Mouse (Mus musculus) limb, embryonic 13.5 days (tissue): ENCODE results near the gene Fam234b. TPM values are rescaled to one million over a fixed set of nuclear protein-coding genes. Genes with fewer than 3 reads are reported as not detected.

Source experiments
- ATAC-seq: fragments of 200-750 bp; cut with Nextera tagmentation; 2 replicates; pipeline ENCODE4 v1.8.0; 2017; ENCODE audit warnings: low read depth, moderate number of reproducible peaks, moderate TSS enrichment; ENCODE audit not compliant: low FRiP score
- H3K27ac ChIP-seq: fragments of 300-500 bp; sonication (generic); 2 replicates; pipeline ENCODE4 v1.5.1; 2015; ENCODE audit warnings: inconsistent platforms, mild to moderate bottlenecking, moderate library complexity
- H3K27me3 ChIP-seq: fragments of 300-500 bp; sonication (generic); 2 replicates; pipeline ENCODE4 v1.6.1; 2015; ENCODE audit warnings: mild to moderate bottlenecking, inconsistent platforms
- H3K36me3 ChIP-seq: fragments of 300-500 bp; sonication (generic); 2 replicates; pipeline ENCODE4 v1.6.1; 2015; ENCODE audit warnings: inconsistent platforms, mild to moderate bottlenecking, moderate library complexity
- H3K4me1 ChIP-seq: fragments of 300-500 bp; sonication (generic); 2 replicates; pipeline ENCODE4 v1.6.1; 2015; ENCODE audit warnings: inconsistent platforms
- H3K4me2 ChIP-seq: fragments of 300-500 bp; sonication (generic); replicated peaks from 2 replicates; pipeline ENCODE4 v1.6.1; 2015; ENCODE audit warnings: inconsistent platforms, mild to moderate bottlenecking, moderate library complexity
- H3K4me3 ChIP-seq: fragments of 300-500 bp; sonication (generic); 2 replicates; pipeline ENCODE4 v1.5.1; 2015; ENCODE audit warnings: moderate library complexity, mild to moderate bottlenecking, inconsistent platforms
- H3K9ac ChIP-seq: fragments of 300-500 bp; sonication (generic); 2 replicates; pipeline ENCODE4 v1.6.1; 2015; ENCODE audit warnings: mild to moderate bottlenecking, inconsistent platforms
- H3K9me3 ChIP-seq: fragments of 300-500 bp; sonication (generic); 2 replicates; pipeline ENCODE4 v1.6.1; 2016; ENCODE audit warnings: inconsistent platforms
- WGBS: fragments of 180-500 bp; shearing (Covaris S2); methylation state at CpG from one replicate; pipeline ENCODE4 v1.1.7; 2015; 5-methylcytosine and 5-hydroxymethylcytosine counted together
- polyA plus RNA-seq: library from polyadenylated mRNA; unstranded; fragments of >200 nt; fragmentation: Nextera tagmentation; extraction: Ambion mirVana; gene quantifications from 2 replicates; pipeline ENCODE4 v1.2.1, GENCODE M21; 2015

Gene Fam234b
- polyA plus RNA-seq, result 27.0 and 30.3 TPM in 2 replicates

DNA sequence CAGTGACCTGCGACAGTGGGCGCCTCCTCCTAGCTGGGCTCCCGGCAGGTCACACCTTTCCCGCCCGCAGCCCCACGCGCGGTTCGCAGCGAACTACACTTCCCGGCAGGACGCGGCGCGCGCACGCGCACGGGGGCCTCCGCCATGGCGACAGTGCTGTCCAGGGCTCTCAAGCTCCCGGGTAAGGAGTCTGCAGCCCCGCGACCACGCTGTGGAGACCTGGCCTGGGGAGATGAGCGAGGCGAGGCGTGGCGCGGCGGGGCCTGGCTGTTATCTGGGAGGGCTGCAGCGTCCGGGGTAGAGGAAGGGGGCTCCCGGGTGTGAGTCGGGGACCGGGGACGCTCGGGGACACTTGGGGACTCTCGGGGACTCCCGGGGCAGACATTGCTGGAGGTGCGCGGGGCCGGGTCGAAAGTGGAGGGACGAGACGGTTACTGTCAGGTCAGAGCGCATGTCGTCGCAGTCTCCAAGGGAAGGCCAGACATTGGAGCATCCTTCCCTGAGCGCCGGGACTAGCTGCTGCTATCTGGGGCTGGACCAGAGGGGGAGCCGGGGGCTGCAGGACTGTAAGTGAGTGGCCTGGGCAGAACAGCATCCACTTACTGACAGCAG, at the start of gene Fam234b, which contains the start of gene Hebp1:
Fam234b (plus strand) TSS at position 57 of the 612 bp plus-strand sequence.
Hebp1 (minus strand) TSS at position 102 of the 612 bp plus-strand sequence.
- Histone ChIP-seq H3K27ac (peak within 1 kb of the TSS; percentile 4; the same call in 1 of the 2 replicates), H3K4me3 (peak within 1 kb of the TSS; percentile 77), H3K27me3 (no peaks in the 10 kb centered on the region), H3K9ac (peak within 1 kb of the TSS; percentile 83), H3K4me2 (peak within 1 kb of the TSS; percentile 85), H3K9me3 (0 out of 2 replicates have a peak, but pooled peaks cover 5% of the 10 kb centered on the region), H3K36me3 (no peaks in the 10 kb centered on the region), H3K4me1 (peaks cover 14% of the 10 kb centered on the region)
- WGBS, result under 1% methylated on average over 52 of the region's 52 CpGs
- ATAC-seq, result peak; percentile 91

DNA sequence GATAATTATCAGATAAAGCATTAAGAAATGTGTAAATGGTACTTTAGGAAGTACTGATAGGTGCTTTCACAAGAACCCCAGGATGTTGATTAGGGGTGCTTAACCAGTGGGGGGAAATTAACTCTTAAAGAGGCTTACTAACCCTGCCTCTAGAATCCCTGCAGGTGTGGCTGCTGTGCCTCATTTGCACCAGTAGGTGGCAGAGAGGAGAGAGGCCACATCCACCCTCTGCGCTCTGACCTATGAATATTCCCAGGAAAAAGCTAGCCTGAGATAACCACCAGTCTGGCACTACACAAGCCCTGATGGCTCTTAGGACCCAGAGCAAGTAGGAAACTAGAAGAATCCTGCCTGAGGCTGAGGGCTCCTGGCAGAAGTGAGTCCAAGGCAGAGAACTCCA, 49.3 kb upstream of the Fam234b start:
- H3K9ac ChIP-seq, result no peak overlapping the region
- no peak overlapping the region for H3K27ac ChIP-seq
- ATAC-seq, result no peak
- H3K4me1 ChIP-seq, result 0 out of 2 replicates have a peak, but pooled peaks cover 3% of the 10 kb centered on the region
- H3K4me2 ChIP-seq, result no peak overlapping the region
- WGBS, result 38% methylated on average over 1 of the region's 1 CpGs
- H3K27me3 ChIP-seq, result peaks cover 4% of the 10 kb centered on the region; the same call in 1 of the 2 replicates
- H3K4me3 ChIP-seq, result no peak overlapping the region
- 0 out of 2 replicates have a peak, but pooled peaks cover 4% of the 10 kb centered on the region for H3K9me3 ChIP-seq
- H3K36me3 ChIP-seq, result 0 out of 2 replicates have a peak, but pooled peaks cover 2% of the 10 kb centered on the region

DNA sequence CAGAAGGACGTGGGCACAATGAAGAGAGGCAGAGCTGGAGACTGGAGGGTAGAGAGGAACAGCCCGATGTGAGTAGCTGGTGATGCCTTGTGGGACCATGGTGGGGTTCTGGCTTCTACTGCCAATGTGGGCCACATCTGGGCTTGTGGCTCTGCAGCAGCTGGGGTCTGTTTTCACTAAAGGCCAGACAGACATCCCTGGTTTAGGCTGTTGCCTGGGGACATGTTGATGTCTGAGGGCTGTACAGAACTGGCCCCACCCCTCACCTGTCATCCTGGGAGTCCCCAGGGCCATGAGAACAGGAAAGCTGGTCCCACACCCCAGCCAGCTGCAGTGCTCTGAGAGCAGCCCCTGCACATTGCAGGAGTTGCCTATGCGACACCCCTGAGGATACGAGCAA, 48.6 kb upstream of the Fam234b start:
- 0 out of 2 replicates have a peak, but pooled peaks cover 2% of the 10 kb centered on the region for H3K36me3 ChIP-seq
- ATAC-seq, result no peak
- H3K4me2 ChIP-seq, result no peak overlapping the region
- peaks cover 4% of the 10 kb centered on the region; the same call in 1 of the 2 replicates for H3K27me3 ChIP-seq
- no peak overlapping the region for H3K27ac ChIP-seq
- no peak overlapping the region for H3K4me3 ChIP-seq
- 0 out of 2 replicates have a peak, but pooled peaks cover 3% of the 10 kb centered on the region for H3K4me1 ChIP-seq
- H3K9ac ChIP-seq, result no peak overlapping the region
- WGBS, result 79% methylated on average over 4 of the region's 4 CpGs
- H3K9me3 ChIP-seq, result 0 out of 2 replicates have a peak, but pooled peaks cover 4% of the 10 kb centered on the region

DNA sequence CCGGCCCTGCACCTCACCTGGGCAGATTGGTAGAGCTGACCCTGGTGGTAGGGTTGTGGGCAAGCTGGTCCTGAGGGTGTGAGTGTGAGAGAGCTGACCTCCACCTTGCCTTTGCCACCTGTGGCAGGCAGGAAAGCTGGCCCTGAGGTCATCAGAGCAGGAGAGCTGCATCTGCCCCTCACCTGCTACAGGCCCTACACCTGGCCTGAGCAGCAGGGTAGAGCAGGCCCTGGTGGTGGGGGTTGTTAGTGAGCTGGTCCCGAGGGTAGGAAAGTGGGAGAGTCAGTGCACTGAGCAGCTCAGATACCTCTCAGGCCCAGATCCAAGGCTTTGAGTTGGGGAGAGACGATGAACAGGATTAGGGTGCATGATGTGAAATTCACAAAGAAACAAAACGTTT, 48.1 kb upstream of the Fam234b start:
- Histone ChIP-seq H3K27ac (no peak overlapping the region), H3K4me3 (no peak overlapping the region), H3K27me3 (peaks cover 4% of the 10 kb centered on the region; the same call in 1 of the 2 replicates), H3K4me1 (no peaks in the 10 kb centered on the region), H3K9ac (no peak overlapping the region), H3K4me2 (no peak overlapping the region), H3K9me3 (0 out of 2 replicates have a peak, but pooled peaks cover 4% of the 10 kb centered on the region), H3K36me3 (0 out of 2 replicates have a peak, but pooled peaks cover 2% of the 10 kb centered on the region)
- ATAC-seq, result no peak
- 78% methylated on average over 4 of the region's 4 CpGs for whole genome bisulfite sequencing

DNA sequence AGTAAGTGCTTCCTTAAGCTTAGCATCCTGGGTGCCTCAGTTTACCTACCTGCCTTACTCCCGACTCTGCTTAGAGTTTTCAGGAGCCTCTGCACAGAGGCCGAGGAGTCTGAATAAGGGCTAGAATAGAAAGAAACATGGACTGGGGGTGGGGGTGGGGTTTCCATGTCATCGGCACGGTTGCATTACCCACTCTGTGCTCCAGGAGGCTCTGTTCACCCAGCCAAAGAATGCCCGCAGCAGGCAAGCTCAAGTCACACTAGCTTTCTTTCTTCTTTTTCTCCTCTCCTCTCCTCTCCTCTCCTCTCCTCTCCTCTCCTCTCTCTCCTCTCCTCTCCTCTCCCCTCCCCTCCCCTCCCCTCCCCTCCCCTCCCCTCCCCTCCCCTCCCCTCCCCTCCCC, 47.5 kb upstream of the Fam234b start:
- Histone ChIP-seq H3K27me3 (peaks cover 4% of the 10 kb centered on the region; the same call in 1 of the 2 replicates), H3K9me3 (0 out of 2 replicates have a peak, but pooled peaks cover 4% of the 10 kb centered on the region), H3K36me3 (0 out of 2 replicates have a peak, but pooled peaks cover 2% of the 10 kb centered on the region), H3K27ac (no peak overlapping the region), H3K9ac (no peak overlapping the region), H3K4me3 (no peak overlapping the region), H3K4me2 (no peak overlapping the region), H3K4me1 (no peaks in the 10 kb centered on the region)
- WGBS, result 40% methylated on average over 5 of the region's 5 CpGs
- no peak for ATAC-seq

DNA sequence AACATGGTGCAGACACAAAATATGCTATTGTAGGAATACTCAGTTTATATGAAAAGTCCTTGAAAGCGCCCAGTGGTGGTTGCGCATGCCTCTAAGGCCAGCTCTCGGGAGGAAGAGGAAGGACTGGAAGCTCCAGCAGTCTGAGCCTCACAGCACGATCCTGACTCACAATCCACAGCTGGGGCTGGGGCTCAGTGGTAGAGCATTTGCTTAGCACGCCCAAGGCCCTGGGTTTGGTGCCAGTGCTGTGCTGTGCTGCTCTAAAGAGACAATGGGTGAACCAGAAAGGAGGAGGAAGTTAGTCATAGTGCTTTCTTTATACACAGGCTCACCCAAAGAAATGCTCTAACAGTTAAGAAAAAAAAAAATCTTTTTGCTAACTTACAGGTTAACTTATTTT, 44.1 kb upstream of the Fam234b start:
- no peak overlapping the region for H3K27ac ChIP-seq
- 0 out of 2 replicates have a peak, but pooled peaks cover 4% of the 10 kb centered on the region for H3K9me3 ChIP-seq
- H3K4me1 ChIP-seq, result no peaks in the 10 kb centered on the region
- 0 out of 2 replicates have a peak, but pooled peaks cover 2% of the 10 kb centered on the region for H3K36me3 ChIP-seq
- peaks cover 4% of the 10 kb centered on the region; the same call in 1 of the 2 replicates for H3K27me3 ChIP-seq
- no peak overlapping the region for H3K9ac ChIP-seq
- H3K4me3 ChIP-seq, result no peak overlapping the region
- H3K4me2 ChIP-seq, result no peak overlapping the region
- 81% methylated on average over 5 of the region's 5 CpGs for WGBS
- ATAC-seq, result no peak

DNA sequence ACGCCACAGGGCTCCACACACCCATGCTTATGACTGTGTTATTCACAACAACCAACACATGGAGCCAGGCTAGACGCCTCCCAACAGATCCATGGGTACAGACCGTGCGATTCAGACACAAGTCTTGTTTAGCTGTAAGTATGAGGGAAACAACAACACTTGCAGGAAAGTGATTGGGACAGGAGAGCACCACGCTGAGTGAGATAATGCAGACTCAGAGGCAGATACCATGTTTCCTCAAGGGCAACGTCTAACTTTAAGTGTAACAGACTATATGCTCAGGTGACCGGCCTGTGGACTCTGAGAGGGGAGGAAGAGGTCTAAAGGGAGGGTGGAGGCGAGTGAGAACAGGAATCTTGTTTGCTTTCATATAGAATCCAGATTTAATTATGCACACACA, 41.2 kb upstream of the Fam234b start:
- H3K4me3 ChIP-seq, result no peak overlapping the region
- ATAC-seq, result no peak
- no peaks in the 10 kb centered on the region for H3K27me3 ChIP-seq
- H3K4me1 ChIP-seq, result no peaks in the 10 kb centered on the region
- no peak overlapping the region for H3K27ac ChIP-seq
- H3K36me3 ChIP-seq, result 0 out of 2 replicates have a peak, but pooled peaks cover 2% of the 10 kb centered on the region
- no peak overlapping the region for H3K4me2 ChIP-seq
- H3K9me3 ChIP-seq, result 0 out of 2 replicates have a peak, but pooled peaks cover 4% of the 10 kb centered on the region
- WGBS, result 81% methylated on average over 8 of the region's 8 CpGs
- H3K9ac ChIP-seq, result no peak overlapping the region

DNA sequence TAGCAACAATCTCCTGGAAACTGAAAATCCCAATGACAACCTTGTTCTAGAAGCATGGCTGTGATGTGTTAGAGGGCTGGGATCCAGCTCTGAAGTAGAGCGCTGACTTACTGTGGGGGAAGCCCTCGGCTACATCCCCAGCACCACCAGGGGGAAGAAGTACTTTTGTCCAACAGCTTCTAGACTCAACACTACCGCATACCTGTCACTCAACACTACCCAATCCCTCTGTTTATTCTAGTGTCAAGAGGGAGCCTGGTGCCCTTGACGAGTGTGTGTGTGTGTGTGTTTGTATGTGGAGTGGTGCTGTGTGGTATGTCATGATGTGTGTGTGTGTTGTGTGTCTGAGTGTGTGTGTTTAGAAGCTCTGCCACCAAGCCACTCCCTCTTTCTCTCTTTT, 40.3 kb upstream of the Fam234b start:
- H3K4me1 ChIP-seq, result no peaks in the 10 kb centered on the region
- no peak for ATAC-seq

DNA sequence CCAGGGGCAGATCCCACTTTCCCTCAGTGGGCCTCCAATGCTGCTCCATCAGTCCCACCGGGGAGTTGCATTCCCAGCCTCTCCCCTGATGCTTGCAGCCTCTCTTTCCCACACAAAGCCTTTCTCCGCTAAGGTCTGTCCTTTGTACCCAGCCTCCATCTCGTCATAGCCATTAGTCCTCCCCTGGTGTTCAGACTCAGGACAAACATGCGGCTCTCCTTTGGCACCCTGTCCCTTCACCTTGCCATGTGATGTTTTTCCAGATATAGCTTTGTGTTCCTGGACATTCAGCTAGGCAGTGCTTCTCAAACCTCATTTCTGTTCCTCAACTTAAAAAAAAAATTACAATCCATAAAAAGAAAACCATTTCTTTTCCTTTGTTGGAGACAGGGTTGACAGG, 39.3 kb upstream of the Fam234b start:
- H3K27ac ChIP-seq, result no peak overlapping the region
- H3K9me3 ChIP-seq, result no peaks in the 10 kb centered on the region
- ATAC-seq, result no peak
- H3K4me1 ChIP-seq, result no peaks in the 10 kb centered on the region
- no peak overlapping the region for H3K4me2 ChIP-seq
- H3K4me3 ChIP-seq, result no peak overlapping the region
- no peaks in the 10 kb centered on the region for H3K27me3 ChIP-seq
- no peaks in the 10 kb centered on the region for H3K36me3 ChIP-seq
- 63% methylated on average over 4 of the region's 4 CpGs for WGBS
- H3K9ac ChIP-seq, result no peak overlapping the region

More for the DNA sequence above, 40.3 kb upstream of the Fam234b start:
- Histone ChIP-seq H3K9me3 (0 out of 2 replicates have a peak, but pooled peaks cover 4% of the 10 kb centered on the region), H3K27me3 (no peaks in the 10 kb centered on the region), H3K27ac (no peak overlapping the region), H3K4me2 (no peak overlapping the region), H3K4me3 (no peak overlapping the region), H3K9ac (no peak overlapping the region), H3K36me3 (0 out of 2 replicates have a peak, but pooled peaks cover 2% of the 10 kb centered on the region)
- WGBS, result 73% methylated on average over 4 of the region's 4 CpGs

DNA sequence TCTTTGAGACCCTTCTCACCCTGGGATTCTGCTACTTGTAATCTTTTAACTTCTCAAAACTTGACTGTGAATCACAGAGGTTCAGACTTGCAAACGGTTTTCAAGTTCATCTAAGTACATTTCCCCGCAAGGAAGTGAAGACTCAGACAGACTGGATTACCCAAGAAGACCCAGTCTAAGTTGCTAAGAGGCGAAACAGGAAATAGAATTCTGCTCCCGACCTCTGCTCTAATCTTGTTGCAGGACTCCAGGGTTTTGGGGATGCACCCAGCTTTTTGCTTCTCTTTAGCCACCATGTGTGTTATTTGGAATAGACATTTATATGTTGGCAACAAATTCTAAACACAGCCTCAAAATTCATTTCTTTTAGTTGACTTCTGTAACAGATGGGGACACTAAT, 36.4 kb upstream of the Fam234b start:
- Histone ChIP-seq H3K27me3 (no peaks in the 10 kb centered on the region), H3K27ac (no peak overlapping the region), H3K36me3 (no peaks in the 10 kb centered on the region), H3K4me2 (no peak overlapping the region), H3K4me1 (no peaks in the 10 kb centered on the region), H3K9me3 (no peaks in the 10 kb centered on the region), H3K4me3 (no peak overlapping the region), H3K9ac (no peak overlapping the region)
- no peak for ATAC-seq
- WGBS, result 66% methylated on average over 4 of the region's 4 CpGs

DNA sequence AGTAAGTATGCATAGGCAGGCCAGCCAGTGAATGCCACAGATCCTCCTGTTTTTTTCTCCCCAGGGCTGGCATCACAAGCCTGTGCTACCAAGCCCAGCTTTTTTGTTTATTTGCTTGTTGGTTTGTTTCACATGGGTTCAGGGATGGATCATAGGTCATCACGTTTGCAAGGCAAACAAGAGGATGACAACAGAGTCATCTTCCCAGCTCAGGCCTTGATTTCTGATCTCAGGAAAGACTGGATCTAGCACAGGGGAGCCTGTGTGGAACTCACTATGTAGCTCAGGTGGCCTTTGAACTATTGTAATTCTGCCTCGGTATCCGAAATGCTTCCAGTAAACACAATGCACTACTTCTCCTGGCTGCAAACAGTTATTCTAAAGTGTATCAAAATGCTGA, 35.5 kb upstream of the Fam234b start:
- WGBS, result 85% methylated on average over 3 of the region's 3 CpGs
- no peak overlapping the region for H3K9ac ChIP-seq
- ATAC-seq, result no peak
- H3K4me1 ChIP-seq, result peaks cover 2% of the 10 kb centered on the region; the same call in 1 of the 2 replicates
- H3K4me2 ChIP-seq, result no peak overlapping the region
- H3K27me3 ChIP-seq, result no peaks in the 10 kb centered on the region
- no peak overlapping the region for H3K4me3 ChIP-seq
- no peak overlapping the region for H3K27ac ChIP-seq
- no peaks in the 10 kb centered on the region for H3K36me3 ChIP-seq
- no peaks in the 10 kb centered on the region for H3K9me3 ChIP-seq

DNA sequence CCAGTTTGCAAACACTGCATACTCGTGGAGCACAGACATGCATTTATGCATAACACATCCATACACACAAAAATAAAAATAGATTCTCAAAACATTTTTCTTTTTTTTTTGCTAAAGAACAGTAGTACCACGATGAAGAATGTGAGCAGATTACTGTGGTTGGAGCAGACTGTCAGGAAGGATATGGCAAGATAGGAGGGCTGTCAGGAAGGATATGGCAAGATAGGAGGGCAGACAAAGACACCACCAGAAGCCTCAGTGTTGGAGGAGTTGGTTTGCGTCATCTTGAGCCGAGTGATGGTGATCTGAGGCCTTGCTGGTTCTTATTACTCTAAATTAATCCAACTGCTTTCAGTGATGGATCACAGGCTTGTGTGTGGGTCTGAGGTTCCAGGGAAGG, 34.9 kb upstream of the Fam234b start:
- Histone ChIP-seq H3K4me1 (peaks cover 6% of the 10 kb centered on the region; the same call in 1 of the 2 replicates), H3K36me3 (no peaks in the 10 kb centered on the region), H3K9me3 (no peaks in the 10 kb centered on the region), H3K4me2 (no peak overlapping the region), H3K27ac (no peak overlapping the region), H3K9ac (no peak overlapping the region), H3K4me3 (no peak overlapping the region), H3K27me3 (no peaks in the 10 kb centered on the region)
- 75% methylated on average over 4 of the region's 4 CpGs for WGBS
- ATAC-seq, result no peak
